Mouse (Mus musculus) stomach, embryonic 15.5 days (tissue): ENCODE results near the gene Ltc4s. TPM values are rescaled to one million over a fixed set of nuclear protein-coding genes. Genes with fewer than 3 reads are reported as not detected.
A peak's percentile ranks its signal among the peaks of the same experiment; 100 is the strongest.

ENCODE experiments used
- ATAC-seq: fragments of 200-750 bp; cut with Nextera tagmentation; 2 replicates; pipeline ENCODE4 v1.8.0; 2017; ENCODE audit warnings: low read depth, moderate number of reproducible peaks, moderate TSS enrichment; ENCODE audit not compliant: insufficient read depth, low FRiP score
- H3K27ac ChIP-seq: fragments of 300-500 bp; sonication (generic); 2 replicates; pipeline ENCODE4 v1.5.1; 2015; ENCODE audit warnings: mild to moderate bottlenecking, inconsistent platforms
- H3K27me3 ChIP-seq: fragments of 300-500 bp; sonication (generic); replicated peaks from 2 replicates; pipeline ENCODE4 v1.6.1; 2015; ENCODE audit warnings: inconsistent platforms
- H3K36me3 ChIP-seq: fragments of 300-500 bp; sonication (generic); 2 replicates; pipeline ENCODE4 v1.6.1; 2015; ENCODE audit warnings: inconsistent platforms
- H3K4me1 ChIP-seq: fragments of 300-500 bp; sonication (generic); 2 replicates; pipeline ENCODE4 v1.6.1; 2015; ENCODE audit warnings: inconsistent platforms
- H3K4me2 ChIP-seq: fragments of 300-500 bp; sonication (generic); 2 replicates; pipeline ENCODE4 v1.6.1; 2015; ENCODE audit warnings: mild to moderate bottlenecking, inconsistent platforms
- H3K4me3 ChIP-seq: fragments of 300-500 bp; sonication (generic); replicated peaks from 2 replicates; pipeline ENCODE4 v1.5.1; 2015; ENCODE audit warnings: inconsistent platforms
- H3K9ac ChIP-seq: fragments of 300-500 bp; sonication (generic); 2 replicates; pipeline ENCODE4 v1.6.1; 2015; ENCODE audit warnings: inconsistent platforms
- H3K9me3 ChIP-seq: fragments of 300-500 bp; sonication (generic); 2 replicates; pipeline ENCODE4 v1.6.1; 2016; ENCODE audit warnings: inconsistent platforms
- WGBS: fragments of 180-500 bp; shearing (Covaris S2); methylation state at CpG from one replicate; pipeline ENCODE4 v1.1.7; 2015; 5-methylcytosine and 5-hydroxymethylcytosine counted together
- polyA plus RNA-seq: library from polyadenylated mRNA; unstranded; fragments of >200 nt; fragmentation: Nextera tagmentation; extraction: Ambion mirVana; gene quantifications from 2 replicates; pipeline ENCODE4 v1.2.1, GENCODE M21; 2015

The Ltc4s gene
- polyA plus RNA-seq, 1 experiment from 2014 or later, result 4.5 TPM

- peaks cover 14% of the 10 kb centered on the region for H3K4me1 ChIP-seq
- no peak overlapping the region for H3K27ac ChIP-seq
- H3K9ac ChIP-seq, result no peak overlapping the region
- no peak overlapping the region for H3K4me3 ChIP-seq
- ATAC-seq, result no peak
- H3K27me3 ChIP-seq, result no peaks in the 10 kb centered on the region
- no peaks in the 10 kb centered on the region for H3K36me3 ChIP-seq
- no peak overlapping the region for H3K4me2 ChIP-seq
- H3K9me3 ChIP-seq, result no peaks in the 10 kb centered on the region
- WGBS, result 36% methylated on average over 2 of the region's 2 CpGs
Observed at GRCm38 (mm10) chr11:50219833-50220232, 18.6 kb downstream of the Ltc4s start.

GRCm38 (mm10) chr11:50217811-50218210 is 20.6 kb downstream of the Ltc4s start:
- no peaks in the 10 kb centered on the region for H3K36me3 ChIP-seq
- H3K9me3 ChIP-seq, result no peaks in the 10 kb centered on the region
- H3K27ac ChIP-seq, result no peak overlapping the region
- H3K4me3 ChIP-seq, result no peak overlapping the region
- no peaks in the 10 kb centered on the region for H3K27me3 ChIP-seq
- no peak overlapping the region for H3K9ac ChIP-seq
- 60% methylated on average over 4 of the region's 4 CpGs for WGBS
- H3K4me2 ChIP-seq, result no peak overlapping the region
- peaks cover 10% of the 10 kb centered on the region for H3K4me1 ChIP-seq
- no peak for ATAC-seq

GRCm38 (mm10) chr11:50216724-50217366 is 21.6 kb downstream of the Ltc4s start:
- Histone ChIP-seq H3K4me1 (peaks cover 14% of the 10 kb centered on the region), H3K4me2 (no peak overlapping the region), H3K9me3 (no peaks in the 10 kb centered on the region), H3K4me3 (no peak overlapping the region), H3K36me3 (no peaks in the 10 kb centered on the region), H3K9ac (no peak overlapping the region), H3K27me3 (no peaks in the 10 kb centered on the region), H3K27ac (no peak overlapping the region)
- no peak for ATAC-seq
- WGBS, result 78% methylated on average over 4 of the region's 4 CpGs

GRCm38 (mm10) chr11:50215633-50216032 is 22.8 kb downstream of the Ltc4s start:
- 21% methylated on average over 9 of the region's 9 CpGs for WGBS
- Histone ChIP-seq H3K4me3 (no peak overlapping the region), H3K4me1 (peaks cover 19% of the 10 kb centered on the region), H3K27ac (no peak overlapping the region), H3K4me2 (0 out of 2 replicates have a peak overlapping the region, but pooled peaks have one; percentile 1), H3K9ac (no peak overlapping the region), H3K9me3 (no peaks in the 10 kb centered on the region), H3K36me3 (no peaks in the 10 kb centered on the region), H3K27me3 (no peaks in the 10 kb centered on the region)
- ATAC-seq, result no peak

- H3K27ac ChIP-seq, result no peak overlapping the region
- 93% methylated on average over 6 of the region's 6 CpGs for WGBS
- ATAC-seq, result no peak
- H3K4me1 ChIP-seq, result peaks cover 19% of the 10 kb centered on the region
- H3K4me2 ChIP-seq, result no peak overlapping the region
- no peak overlapping the region for H3K9ac ChIP-seq
- H3K4me3 ChIP-seq, result no peak overlapping the region
- no peaks in the 10 kb centered on the region for H3K36me3 ChIP-seq
- H3K27me3 ChIP-seq, result no peaks in the 10 kb centered on the region
- H3K9me3 ChIP-seq, result no peaks in the 10 kb centered on the region
Observed at GRCm38 (mm10) chr11:50214631-50215030, 23.8 kb downstream of the Ltc4s start.

GRCm38 (mm10) chr11:50212848-50213758 is 25.3 kb downstream of the Ltc4s start:
- Histone ChIP-seq H3K27ac (peak overlapping the region; percentile 41), H3K27me3 (no peaks in the 10 kb centered on the region), H3K4me3 (no peak overlapping the region), H3K4me2 (no peak overlapping the region), H3K4me1 (peaks cover 24% of the 10 kb centered on the region), H3K9me3 (no peaks in the 10 kb centered on the region), H3K9ac (no peak overlapping the region), H3K36me3 (0 out of 2 replicates have a peak, but pooled peaks cover under 1% of the 10 kb centered on the region)
- 49% methylated on average over 11 of the region's 11 CpGs for WGBS
- peak; percentile 44; the same call in 1 of the 2 replicates for ATAC-seq

GRCm38 (mm10) chr11:50212060-50212739 is 26.2 kb downstream of the Ltc4s start:
- Histone ChIP-seq H3K4me2 (no peak overlapping the region), H3K36me3 (peaks cover 10% of the 10 kb centered on the region; the same call in 1 of the 2 replicates), H3K9ac (no peak overlapping the region), H3K4me1 (peaks cover 24% of the 10 kb centered on the region), H3K27ac (peak overlapping the region; percentile 41; the same call in 1 of the 2 replicates), H3K4me3 (no peak overlapping the region), H3K27me3 (no peaks in the 10 kb centered on the region), H3K9me3 (no peaks in the 10 kb centered on the region)
- no peak for ATAC-seq
- 69% methylated on average over 3 of the region's 3 CpGs for WGBS

GRCm38 (mm10) chr11:50211322-50212059 is 26.9 kb downstream of the Ltc4s start:
- Histone ChIP-seq H3K27ac (peak overlapping the region; percentile 99; the same call in 1 of the 2 replicates), H3K4me1 (peaks cover 24% of the 10 kb centered on the region), H3K27me3 (no peaks in the 10 kb centered on the region), H3K4me3 (peak overlapping the region; percentile 98), H3K36me3 (peaks cover 17% of the 10 kb centered on the region), H3K9me3 (no peaks in the 10 kb centered on the region), H3K4me2 (peak overlapping the region; percentile 65), H3K9ac (no peak overlapping the region)
- ATAC-seq, result no peak
- 89% methylated on average over 3 of the region's 3 CpGs for WGBS

GRCm38 (mm10) chr11:50210505-50211151 is 27.8 kb downstream of the Ltc4s start, which contains the start of the genes Sqstm1 and Mgat4b:
Gene Sqstm1 (minus strand): TSS chr11:50210827.
Gene Mgat4b (plus strand): TSS chr11:50210890.
- H3K27ac ChIP-seq, result peak within 1 kb of the TSS; percentile 99
- peaks cover 25% of the 10 kb centered on the region for H3K36me3 ChIP-seq
- H3K9ac ChIP-seq, result peak within 1 kb of the TSS; percentile 98
- peak within 1 kb of the TSS; percentile 65 for H3K4me2 ChIP-seq
- under 1% methylated on average over 48 of the region's 48 CpGs for WGBS
- H3K4me1 ChIP-seq, result peaks cover 19% of the 10 kb centered on the region
- H3K9me3 ChIP-seq, result no peaks in the 10 kb centered on the region
- H3K4me3 ChIP-seq, result peak within 1 kb of the TSS; percentile 98
- H3K27me3 ChIP-seq, result no peaks in the 10 kb centered on the region
- ATAC-seq, result peak; percentile 69

- no peaks in the 10 kb centered on the region for H3K27me3 ChIP-seq
- H3K9ac ChIP-seq, result peak overlapping the region; percentile 98
- WGBS, result under 1% methylated on average over 24 of the region's 24 CpGs
- H3K9me3 ChIP-seq, result no peaks in the 10 kb centered on the region
- peak overlapping the region; percentile 98 for H3K4me3 ChIP-seq
- peaks cover 15% of the 10 kb centered on the region for H3K4me1 ChIP-seq
- H3K4me2 ChIP-seq, result peak overlapping the region; percentile 65
- H3K36me3 ChIP-seq, result peaks cover 29% of the 10 kb centered on the region
- H3K27ac ChIP-seq, result peak overlapping the region; percentile 99
- ATAC-seq, result peak; percentile 93
Observed at GRCm38 (mm10) chr11:50210101-50210504, 28.3 kb downstream of the Ltc4s start.

GRCm38 (mm10) chr11:50208039-50208438 is 30.4 kb downstream of the Ltc4s start:
- no peak for ATAC-seq
- no peak overlapping the region for H3K27ac ChIP-seq
- H3K4me3 ChIP-seq, result no peak overlapping the region
- no peaks in the 10 kb centered on the region for H3K9me3 ChIP-seq
- H3K27me3 ChIP-seq, result no peaks in the 10 kb centered on the region
- H3K36me3 ChIP-seq, result peaks cover 41% of the 10 kb centered on the region
- no peak overlapping the region for H3K9ac ChIP-seq
- no peak overlapping the region for H3K4me2 ChIP-seq
- WGBS, result 91% methylated on average over 5 of the region's 5 CpGs
- H3K4me1 ChIP-seq, result peaks cover 15% of the 10 kb centered on the region
